Mouse (Mus musculus): ENCODE measurements around the gene 6330409D20Rik.

GRCm38 (mm10) chr2:32709521-32710137 lies 31.2 kb downstream of the 6330409D20Rik start:
- no peak for TF ChIP-seq CTCF (IDR thresholded peaks at IDR 0.05; ENCODE audit: control insufficient read depth, insufficient read depth, low read length)
- no peak for TF ChIP-seq POLR2A (IDR thresholded peaks at IDR 0.05; ENCODE audit: borderline replicate concordance, control insufficient read depth, low read depth, low read length)
